Mouse (Mus musculus) stomach, embryonic 15.5 days (tissue): ENCODE measurements around the gene Slx4. TPM values are rescaled to one million over a fixed set of nuclear protein-coding genes. Genes with fewer than 3 reads are reported as not detected.
"Not testable (repeated sequence)": the region's sequence is repeated elsewhere in the genome, so short reads cannot be mapped to it uniquely, and the experiment has no call there.

Experiments
- ATAC-seq: fragments of 200-750 bp; cut with Nextera tagmentation; 2 replicates; pipeline ENCODE4 v1.8.0; 2017; ENCODE audit warnings: low read depth, moderate number of reproducible peaks, moderate TSS enrichment; ENCODE audit not compliant: insufficient read depth, low FRiP score
- H3K27ac ChIP-seq: fragments of 300-500 bp; sonication (generic); 2 replicates; pipeline ENCODE4 v1.5.1; 2015; ENCODE audit warnings: mild to moderate bottlenecking, inconsistent platforms
- H3K27me3 ChIP-seq: fragments of 300-500 bp; sonication (generic); replicated peaks from 2 replicates; pipeline ENCODE4 v1.6.1; 2015; ENCODE audit warnings: inconsistent platforms
- H3K36me3 ChIP-seq: fragments of 300-500 bp; sonication (generic); 2 replicates; pipeline ENCODE4 v1.6.1; 2015; ENCODE audit warnings: inconsistent platforms
- H3K4me1 ChIP-seq: fragments of 300-500 bp; sonication (generic); 2 replicates; pipeline ENCODE4 v1.6.1; 2015; ENCODE audit warnings: inconsistent platforms
- H3K4me2 ChIP-seq: fragments of 300-500 bp; sonication (generic); 2 replicates; pipeline ENCODE4 v1.6.1; 2015; ENCODE audit warnings: mild to moderate bottlenecking, inconsistent platforms
- H3K4me3 ChIP-seq: fragments of 300-500 bp; sonication (generic); replicated peaks from 2 replicates; pipeline ENCODE4 v1.5.1; 2015; ENCODE audit warnings: inconsistent platforms
- H3K9ac ChIP-seq: fragments of 300-500 bp; sonication (generic); 2 replicates; pipeline ENCODE4 v1.6.1; 2015; ENCODE audit warnings: inconsistent platforms
- H3K9me3 ChIP-seq: fragments of 300-500 bp; sonication (generic); 2 replicates; pipeline ENCODE4 v1.6.1; 2016; ENCODE audit warnings: inconsistent platforms
- WGBS: fragments of 180-500 bp; shearing (Covaris S2); methylation state at CpG from one replicate; pipeline ENCODE4 v1.1.7; 2015; 5-methylcytosine and 5-hydroxymethylcytosine counted together
- polyA plus RNA-seq: library from polyadenylated mRNA; unstranded; fragments of >200 nt; fragmentation: Nextera tagmentation; extraction: Ambion mirVana; gene quantifications from 2 replicates; pipeline ENCODE4 v1.2.1, GENCODE M21; 2015

Gene Slx4
- polyA plus RNA-seq, 1 experiment from 2014 or later = 10.8 TPM

DNA sequence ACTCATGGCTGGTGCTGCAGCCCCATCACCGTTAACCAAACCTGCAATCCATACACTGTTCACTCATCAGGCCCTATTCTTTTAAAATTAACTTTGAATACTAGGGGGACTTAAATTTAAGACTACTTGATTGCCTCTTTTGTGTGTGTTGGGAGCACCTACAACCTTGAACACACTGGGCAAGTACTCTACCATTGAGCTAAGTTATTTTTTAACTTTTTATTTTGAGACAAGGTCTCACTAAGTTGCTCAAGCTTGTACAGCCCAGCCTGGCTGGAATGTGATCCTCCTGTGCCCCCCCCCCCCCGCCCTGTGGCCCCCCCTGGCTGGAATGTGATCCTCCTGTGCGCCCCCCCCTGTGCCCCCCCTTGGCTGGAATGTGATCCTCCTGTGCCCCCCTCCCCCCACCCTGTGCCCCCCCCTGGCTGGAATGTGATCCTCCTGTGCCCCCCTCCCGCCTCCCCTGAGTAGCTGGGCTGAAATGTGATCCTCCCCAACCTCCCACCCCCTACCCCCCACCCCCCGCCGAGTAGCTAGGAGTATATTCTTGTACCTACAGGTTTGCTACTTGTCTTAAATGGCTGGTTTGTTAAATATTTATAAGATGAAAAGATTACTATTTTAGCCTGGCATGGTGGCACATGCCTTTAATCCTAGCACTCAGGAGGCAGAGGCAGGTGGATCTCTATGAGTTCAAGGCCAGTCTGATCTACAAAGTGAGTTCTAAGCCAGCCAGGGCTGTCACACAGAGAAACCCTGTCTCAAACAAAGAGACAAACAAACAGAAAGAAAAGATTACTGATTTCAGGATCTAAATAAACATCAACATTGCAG, 28.1 kb upstream of the Slx4 start:
- H3K4me2 ChIP-seq = no peak overlapping the region
- H3K9me3 ChIP-seq = no peaks in the 10 kb centered on the region
- no peaks in the 10 kb centered on the region for H3K4me1 ChIP-seq
- H3K4me3 ChIP-seq = no peak overlapping the region
- no peaks in the 10 kb centered on the region for H3K36me3 ChIP-seq
- WGBS = 46% methylated on average over 4 of the region's 6 CpGs
- H3K27ac ChIP-seq = no peak overlapping the region
- no peak overlapping the region for H3K9ac ChIP-seq
- ATAC-seq = no peak
- H3K27me3 ChIP-seq = no peaks in the 10 kb centered on the region

DNA sequence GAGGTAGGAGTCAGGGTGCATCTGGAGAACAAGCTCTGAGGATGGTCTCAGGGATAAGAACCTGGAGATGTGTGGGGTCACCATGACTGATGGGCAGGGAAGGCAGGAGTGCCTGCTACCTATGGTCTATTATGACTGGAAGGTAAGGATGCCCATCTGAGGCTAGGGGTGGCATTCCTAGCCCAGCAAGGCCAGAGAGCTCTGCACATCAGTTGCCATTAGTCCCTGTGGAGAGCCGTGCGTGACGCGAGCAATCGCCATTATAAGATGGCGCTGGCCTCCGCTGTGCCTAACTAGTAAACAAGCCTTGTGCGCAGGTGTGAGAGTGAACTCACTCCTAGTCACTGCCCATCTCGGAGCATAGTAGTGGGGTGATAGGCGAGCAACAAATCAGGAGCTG, 26.9 kb upstream of the Slx4 start:
- no peak overlapping the region for H3K9ac ChIP-seq
- H3K27ac ChIP-seq = no peak overlapping the region
- no peaks in the 10 kb centered on the region for H3K36me3 ChIP-seq
- H3K4me2 ChIP-seq = no peak overlapping the region
- H3K9me3 ChIP-seq = no peaks in the 10 kb centered on the region
- no peak overlapping the region for H3K4me3 ChIP-seq
- no peaks in the 10 kb centered on the region for H3K4me1 ChIP-seq
- no peaks in the 10 kb centered on the region for H3K27me3 ChIP-seq
- ATAC-seq = no peak
- WGBS = 94% methylated on average over 10 of the region's 10 CpGs

DNA sequence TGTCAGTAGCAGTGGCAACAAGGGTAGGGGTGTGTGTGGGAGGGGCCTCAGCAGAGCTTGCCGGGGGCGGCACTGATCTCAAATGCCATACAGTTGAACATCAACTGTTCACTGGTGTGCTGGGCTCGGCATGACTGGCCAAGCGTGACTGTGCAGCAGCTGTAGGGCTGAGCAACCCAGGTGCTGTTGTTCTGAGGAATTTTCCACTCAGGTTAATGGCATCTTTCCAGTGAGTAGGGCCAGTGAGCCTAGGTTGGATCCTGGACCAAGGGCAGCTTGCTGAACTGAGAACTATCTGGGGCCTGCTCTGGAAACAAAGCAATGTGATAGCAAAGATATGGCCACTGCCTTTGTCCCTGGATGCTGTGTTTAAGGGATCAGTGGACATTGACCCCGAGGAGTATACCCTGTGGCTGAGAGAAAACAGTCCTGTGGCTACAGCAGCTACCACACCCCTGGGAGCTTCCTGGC, 25.8 kb upstream of the Slx4 start:
- Histone ChIP-seq H3K4me1 (no peaks in the 10 kb centered on the region), H3K27me3 (no peaks in the 10 kb centered on the region), H3K4me3 (no peak overlapping the region), H3K4me2 (no peak overlapping the region), H3K9me3 (no peaks in the 10 kb centered on the region), H3K36me3 (no peaks in the 10 kb centered on the region), H3K27ac (no peak overlapping the region), H3K9ac (no peak overlapping the region)
- WGBS = 78% methylated on average over 5 of the region's 5 CpGs
- ATAC-seq = peak; percentile 19; the same call in 1 of the 2 replicates

DNA sequence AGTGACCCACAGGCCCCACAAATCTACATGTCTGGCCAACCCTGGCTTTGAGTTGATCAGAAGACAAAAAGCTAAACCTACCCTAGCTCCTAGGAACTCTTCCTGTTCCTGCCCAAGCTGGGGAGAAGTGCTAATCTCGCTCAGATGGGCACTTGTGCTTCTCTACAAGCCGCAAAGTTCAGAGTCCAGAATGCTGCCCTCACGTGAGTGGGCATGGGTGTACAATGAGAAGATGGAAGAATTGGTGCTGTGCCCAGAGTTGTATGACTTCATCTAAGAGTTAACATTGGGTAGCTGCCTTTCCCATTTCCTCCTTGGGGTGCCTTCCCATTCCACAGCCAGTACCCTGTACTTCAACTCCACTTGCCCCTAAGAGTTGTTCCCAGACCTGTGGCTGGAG, 23.6 kb upstream of the Slx4 start:
- WGBS = 83% methylated on average over 3 of the region's 3 CpGs
- Histone ChIP-seq H3K27me3 (no peaks in the 10 kb centered on the region), H3K4me3 (no peak overlapping the region), H3K4me1 (no peaks in the 10 kb centered on the region), H3K36me3 (no peaks in the 10 kb centered on the region), H3K9me3 (no peaks in the 10 kb centered on the region), H3K27ac (no peak overlapping the region), H3K9ac (no peak overlapping the region), H3K4me2 (no peak overlapping the region)
- no peak for ATAC-seq

DNA sequence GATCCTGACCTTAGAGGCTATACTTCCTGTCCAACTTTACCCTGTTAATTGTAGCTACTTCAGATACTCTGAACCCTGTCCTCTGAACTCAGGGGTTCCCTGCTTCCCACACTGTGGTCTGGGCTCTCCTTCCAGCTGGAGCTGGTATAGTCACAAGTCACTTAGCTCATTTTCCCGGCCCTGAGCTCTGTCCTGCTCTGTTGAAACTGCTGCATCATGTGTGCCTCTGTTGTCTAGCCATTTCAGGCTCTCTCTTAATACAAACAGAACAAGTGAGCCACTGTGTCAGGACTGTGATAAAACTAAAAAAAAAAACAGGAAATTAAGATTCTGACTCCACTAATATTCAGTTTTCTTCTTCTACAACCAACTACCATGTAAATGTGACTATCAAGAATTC, 23.1 kb upstream of the Slx4 start:
- H3K9me3 ChIP-seq = no peaks in the 10 kb centered on the region
- 60% methylated on average over 1 of the region's 1 CpGs for whole genome bisulfite sequencing
- no peak overlapping the region for H3K4me2 ChIP-seq
- H3K27me3 ChIP-seq = no peaks in the 10 kb centered on the region
- no peak overlapping the region for H3K4me3 ChIP-seq
- no peak for ATAC-seq
- H3K36me3 ChIP-seq = no peaks in the 10 kb centered on the region
- no peak overlapping the region for H3K9ac ChIP-seq
- no peak overlapping the region for H3K27ac ChIP-seq
- no peaks in the 10 kb centered on the region for H3K4me1 ChIP-seq

DNA sequence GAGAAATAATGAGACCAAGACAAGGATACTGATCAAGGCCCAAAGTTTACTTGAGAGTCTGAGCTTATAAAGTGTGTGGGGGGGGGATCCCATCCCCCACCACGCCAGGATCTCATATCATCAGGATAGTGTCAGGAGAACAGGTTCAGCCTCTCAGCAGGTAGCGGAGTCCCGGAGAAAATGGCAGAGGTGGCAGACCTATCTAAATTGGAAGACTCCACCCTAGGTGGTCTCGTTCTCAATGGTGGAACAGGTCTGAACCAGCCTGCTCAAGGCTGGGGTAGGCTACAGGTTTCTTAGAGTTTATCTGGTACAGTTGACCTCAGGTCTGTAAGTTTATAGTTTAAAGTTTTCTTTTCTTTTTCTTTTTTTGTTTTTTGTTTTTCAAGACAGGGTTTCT, 19.1 kb upstream of the Slx4 start:
- no peak overlapping the region for H3K4me3 ChIP-seq
- H3K9me3 ChIP-seq = no peaks in the 10 kb centered on the region
- H3K4me2 ChIP-seq = no peak overlapping the region
- 73% methylated on average over 4 of the region's 4 CpGs for WGBS
- no peaks in the 10 kb centered on the region for H3K27me3 ChIP-seq
- no peak for ATAC-seq
- H3K36me3 ChIP-seq = no peaks in the 10 kb centered on the region
- no peaks in the 10 kb centered on the region for H3K4me1 ChIP-seq
- no peak overlapping the region for H3K9ac ChIP-seq
- no peak overlapping the region for H3K27ac ChIP-seq

DNA sequence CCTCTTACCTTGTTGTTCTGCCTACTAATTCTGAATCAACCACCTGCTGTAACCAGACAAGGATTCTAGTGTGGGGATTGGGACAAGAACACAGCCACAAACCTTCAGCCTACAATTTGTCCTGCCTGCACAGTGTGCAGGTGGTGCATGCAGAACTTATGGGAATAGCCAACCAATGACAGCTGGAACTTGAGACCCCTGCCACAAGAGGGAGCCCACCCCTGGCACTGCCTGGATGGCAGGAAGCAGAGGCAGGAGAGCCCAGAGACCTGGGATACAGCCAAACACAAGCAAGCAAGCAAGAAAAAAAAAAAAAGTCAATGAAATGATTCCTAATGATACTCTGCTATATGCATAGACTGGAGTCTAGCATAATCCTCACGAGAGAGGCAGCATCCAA, 17.7 kb upstream of the Slx4 start:
- WGBS = 85% methylated on average over 1 of the region's 1 CpGs
- Histone ChIP-seq H3K27me3 (no peaks in the 10 kb centered on the region), H3K4me3 (no peak overlapping the region), H3K27ac (no peak overlapping the region), H3K9me3 (no peaks in the 10 kb centered on the region), H3K9ac (no peak overlapping the region), H3K36me3 (no peaks in the 10 kb centered on the region), H3K4me1 (no peaks in the 10 kb centered on the region), H3K4me2 (no peak overlapping the region)
- ATAC-seq = no peak

DNA sequence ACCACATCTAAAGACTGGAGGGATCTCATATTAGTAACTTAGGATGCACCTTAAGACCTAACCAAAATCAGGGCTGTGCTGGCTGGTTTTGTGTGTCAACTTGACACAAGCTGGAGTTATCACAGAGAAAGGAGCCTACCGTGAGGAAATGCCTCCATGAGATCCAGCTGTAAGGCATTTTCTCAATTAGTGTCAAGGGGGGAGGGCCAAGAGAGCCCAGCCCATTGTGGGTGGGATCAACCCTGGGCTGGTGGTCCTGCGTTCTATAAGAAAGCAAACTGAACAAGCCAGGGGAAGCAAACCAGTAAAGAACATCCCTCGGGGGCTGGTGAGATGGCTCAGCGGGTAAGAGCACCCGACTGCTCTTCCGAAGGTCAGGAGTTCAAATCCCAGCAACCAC, 13.9 kb upstream of the Slx4 start:
- ATAC-seq, H3K4me1 ChIP-seq, H3K4me3 ChIP-seq, H3K27ac ChIP-seq, H3K36me3 ChIP-seq, H3K9ac ChIP-seq, H3K9me3 ChIP-seq, H3K4me2 ChIP-seq, H3K27me3 ChIP-seq: not testable (repeated sequence)
- WGBS = 73% methylated on average over 6 of the region's 6 CpGs

DNA sequence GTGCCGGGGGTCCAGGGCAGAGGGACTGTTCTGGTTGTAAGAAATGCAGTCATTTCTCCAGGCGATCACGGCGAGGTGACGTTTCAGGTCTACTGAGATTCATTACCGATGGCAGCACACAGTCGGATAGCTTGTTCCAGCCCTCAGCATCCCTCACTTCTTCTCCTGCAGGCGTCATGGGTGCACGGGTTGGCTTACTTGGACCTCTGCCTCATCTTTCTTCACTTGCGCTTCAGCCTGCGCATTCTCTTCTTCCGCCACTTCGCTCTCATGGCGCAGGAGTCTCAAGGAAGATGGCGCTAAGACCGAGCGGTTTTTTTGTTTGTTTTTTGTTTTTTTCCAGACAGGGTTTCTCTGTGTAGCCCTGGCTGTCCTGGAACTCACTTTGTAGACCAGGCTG, 13.2 kb upstream of the Slx4 start:
- not testable (repeated sequence) for H3K9ac ChIP-seq, H3K4me2 ChIP-seq, H3K4me1 ChIP-seq, ATAC-seq, H3K9me3 ChIP-seq, H3K27ac ChIP-seq, H3K36me3 ChIP-seq, H3K4me3 ChIP-seq, H3K27me3 ChIP-seq
- 82% methylated on average over 17 of the region's 17 CpGs for WGBS

DNA sequence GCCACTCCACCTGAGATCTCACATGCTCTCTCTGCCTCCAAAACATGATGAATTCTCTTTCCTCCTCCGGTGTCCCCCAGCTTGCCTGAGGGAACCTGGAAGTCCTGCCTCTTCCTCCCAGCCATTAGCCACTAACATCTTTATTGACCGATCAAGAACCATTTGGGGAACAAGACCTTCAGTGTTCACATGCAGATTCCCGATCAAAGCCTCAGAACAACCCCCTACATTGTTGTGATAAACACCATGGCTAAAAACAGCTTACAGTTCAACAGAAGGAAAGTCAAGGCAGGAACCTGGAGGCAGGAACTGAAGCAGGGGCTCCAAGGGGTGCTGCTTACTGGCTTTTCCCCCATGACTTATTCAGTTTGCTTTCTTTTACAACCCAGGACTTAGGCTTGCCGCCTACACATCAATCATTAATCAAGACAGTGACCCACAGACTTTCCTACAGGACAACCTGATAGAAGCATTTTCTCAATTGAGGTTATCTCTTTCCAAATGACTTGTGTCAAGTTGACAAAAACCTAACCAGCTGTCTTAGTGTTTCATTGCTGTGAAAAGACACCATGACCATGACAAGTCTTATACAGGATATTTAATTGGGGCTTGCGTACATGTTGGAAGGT, 10.6 kb upstream of the Slx4 start:
- no peaks in the 10 kb centered on the region for H3K9me3 ChIP-seq
- no peak overlapping the region for H3K4me2 ChIP-seq
- no peak overlapping the region for H3K4me3 ChIP-seq
- no peaks in the 10 kb centered on the region for H3K27me3 ChIP-seq
- H3K36me3 ChIP-seq = no peaks in the 10 kb centered on the region
- no peak overlapping the region for H3K27ac ChIP-seq
- no peak for ATAC-seq
- H3K9ac ChIP-seq = no peak overlapping the region
- 78% methylated on average over 5 of the region's 5 CpGs for WGBS
- H3K4me1 ChIP-seq = no peaks in the 10 kb centered on the region

DNA sequence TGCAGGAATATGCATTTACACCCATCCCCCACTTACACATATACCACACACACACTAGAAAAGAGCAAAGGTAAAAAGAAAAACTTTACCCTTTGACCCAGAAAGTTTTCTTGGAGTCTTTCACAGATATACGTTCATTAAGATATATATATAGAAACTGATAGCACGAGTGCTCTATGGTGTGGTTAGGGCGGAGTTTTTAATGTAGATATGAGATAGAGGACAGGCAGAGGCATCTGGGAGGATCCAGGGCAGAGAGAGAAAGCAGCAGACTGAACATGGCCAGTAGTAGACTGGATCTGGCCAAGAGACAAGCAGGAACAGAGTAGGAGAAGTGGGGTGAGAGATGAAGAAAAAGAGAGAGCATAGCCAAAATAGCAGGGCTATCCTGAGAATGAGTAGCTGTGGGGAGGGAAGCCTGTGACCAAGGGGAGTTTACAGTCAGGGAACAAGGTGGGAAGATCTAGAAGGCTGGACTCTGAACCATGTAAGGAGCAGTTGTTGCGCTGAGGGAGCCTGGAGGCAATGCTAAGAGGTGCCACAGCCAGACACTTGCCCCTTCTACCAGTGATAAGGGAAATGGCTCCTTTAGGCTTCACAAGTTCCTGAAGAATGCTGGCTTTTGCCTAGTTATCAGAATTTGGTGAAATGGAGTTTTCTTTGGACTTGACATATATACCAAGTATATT, 9.5 kb upstream of the Slx4 start:
- no peak overlapping the region for H3K9ac ChIP-seq
- no peak overlapping the region for H3K4me2 ChIP-seq
- no peak for ATAC-seq
- no peaks in the 10 kb centered on the region for H3K36me3 ChIP-seq
- 63% methylated on average over 4 of the region's 4 CpGs for WGBS
- no peaks in the 10 kb centered on the region for H3K9me3 ChIP-seq
- H3K4me1 ChIP-seq = no peaks in the 10 kb centered on the region
- no peak overlapping the region for H3K27ac ChIP-seq
- H3K27me3 ChIP-seq = no peaks in the 10 kb centered on the region
- H3K4me3 ChIP-seq = no peak overlapping the region

DNA sequence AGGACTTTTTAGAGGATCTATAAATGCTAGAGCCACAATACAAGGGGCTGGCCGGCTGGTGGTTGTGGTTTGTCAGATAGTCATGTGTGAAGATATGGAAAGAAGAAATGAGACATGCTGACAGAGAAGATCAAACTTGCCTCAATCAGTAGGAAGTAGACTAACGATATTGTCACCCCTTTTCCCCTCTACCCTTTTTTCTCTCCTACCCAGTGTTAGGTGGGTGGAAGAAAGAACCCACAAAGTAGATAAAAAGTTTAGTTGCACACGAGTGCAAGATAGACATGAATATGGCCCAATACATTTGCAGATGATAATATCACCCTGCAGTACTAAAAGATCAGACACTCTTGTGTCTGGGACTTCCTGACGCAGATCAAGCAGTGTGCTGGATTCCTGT, 15.2 kb downstream of the Slx4 start:
- Histone ChIP-seq H3K4me3 (no peak overlapping the region), H3K36me3 (peaks cover 82% of the 10 kb centered on the region), H3K27ac (no peak overlapping the region), H3K4me2 (no peak overlapping the region), H3K9me3 (no peaks in the 10 kb centered on the region), H3K9ac (no peak overlapping the region), H3K4me1 (no peaks in the 10 kb centered on the region), H3K27me3 (no peaks in the 10 kb centered on the region)
- WGBS = 89% methylated on average over 4 of the region's 4 CpGs
- ATAC-seq = no peak
